Mouse (Mus musculus): ENCODE measurements around the gene Zscan22. TPM values are rescaled to one million over a fixed set of nuclear protein-coding genes. Genes with fewer than 3 reads are reported as not detected.
"Not testable (repeated sequence)": the region's sequence is repeated elsewhere in the genome, so short reads cannot be mapped to it uniquely, and the experiment has no call there.

The Zscan22 gene
- polyA plus RNA-seq (2015; fragmentation: Nextera tagmentation; extraction: Ambion mirVana): 4.0 and 4.4 TPM in 2 replicates

DNA sequence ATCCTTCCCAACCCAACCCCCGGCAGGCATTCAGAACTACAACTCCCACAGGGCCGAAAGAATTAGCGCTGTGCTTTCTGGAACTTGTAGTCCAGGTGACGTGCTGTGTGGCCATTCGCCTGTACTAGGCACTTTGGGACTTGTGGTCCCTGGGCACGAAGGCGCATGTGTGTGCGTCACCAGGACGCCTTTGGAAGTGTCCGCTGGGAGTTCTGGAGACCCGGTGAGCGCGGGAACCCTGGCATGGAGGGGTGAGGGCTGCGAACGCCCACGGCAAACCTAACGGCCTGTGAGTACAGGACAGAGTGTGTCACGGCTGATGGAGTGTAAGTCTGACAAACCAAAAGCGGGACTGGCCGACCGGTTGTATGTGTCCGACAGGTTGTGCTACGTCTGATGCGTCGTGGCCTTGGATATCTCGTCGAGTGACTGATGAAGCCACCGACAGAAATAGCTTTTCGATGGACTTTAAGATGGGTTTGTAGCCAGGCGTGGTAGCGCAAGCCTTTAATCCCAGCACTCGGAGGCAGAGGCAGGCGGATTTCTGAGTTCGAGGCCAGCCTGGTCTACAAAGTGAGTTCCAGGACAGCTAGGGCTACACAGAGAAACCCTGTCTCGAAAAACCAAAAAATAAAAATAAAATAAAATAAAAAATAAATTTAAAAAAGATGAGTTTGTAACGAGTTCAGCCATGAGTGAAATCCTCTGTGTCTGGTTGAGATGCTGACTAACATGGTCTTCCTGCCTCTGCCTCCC, at the start of gene Zscan22:
TSS of gene Zscan22 (plus strand) at position 161 of the 756 bp plus-strand sequence.
- peak within 1 kb of the TSS; percentile 51 for H3K9ac ChIP-seq (ENCODE audit: low read depth, low read length)
- ATAC-seq: peak; percentile 100
- no peaks in the 10 kb centered on the region for H3K27me3 ChIP-seq (replicated peaks; ENCODE audit: control insufficient read depth, insufficient read depth, low read length)
- peak within 1 kb of the TSS; percentile 62 for H3K4me2 ChIP-seq (replicated peaks; ENCODE audit: low read depth)
- no peak for TF ChIP-seq CTCF (IDR thresholded peaks at IDR 0.05; ENCODE audit: low read depth)
- no peak within 1 kb of the TSS for H3K27ac ChIP-seq (ENCODE audit: low read depth, low read length)
- peaks cover 5% of the 10 kb centered on the region; the same call in 1 of the 2 replicates for H3K4me1 ChIP-seq (replicated peaks; ENCODE audit: control insufficient read depth, insufficient read depth, low read length)
- no peaks in the 10 kb centered on the region for H3K9me3 ChIP-seq (ENCODE audit: control insufficient read depth)
- peak within 1 kb of the TSS; percentile 55 for H3K4me3 ChIP-seq (ENCODE audit: low read depth, low read length)
- H3K36me3 ChIP-seq (ENCODE audit: control insufficient read depth, insufficient read depth): no peaks in the 10 kb centered on the region
- 5% methylated on average over 36 of the region's 36 CpGs for WGBS

- Histone ChIP-seq H3K4me1 (replicated peaks; ENCODE audit: control insufficient read depth, insufficient read depth, low read length) (no peaks in the 10 kb centered on the region), H3K9me3 (ENCODE audit: control insufficient read depth) (no peaks in the 10 kb centered on the region), H3K4me2 (replicated peaks; ENCODE audit: low read depth) (no peak overlapping the region), H3K4me3 (ENCODE audit: low read depth, low read length) (no peak overlapping the region), H3K36me3 (ENCODE audit: control insufficient read depth, insufficient read depth) (no peaks in the 10 kb centered on the region), H3K27me3 (replicated peaks; ENCODE audit: control insufficient read depth, insufficient read depth, low read length) (no peaks in the 10 kb centered on the region), H3K27ac (ENCODE audit: low read depth, low read length) (no peak overlapping the region), H3K9ac (ENCODE audit: low read depth, low read length) (no peak overlapping the region)
- no peak for ATAC-seq
- 19% methylated on average over 3 of the region's 3 CpGs for WGBS
- peak; percentile 67 for TF ChIP-seq CTCF (IDR thresholded peaks at IDR 0.05; ENCODE audit: low read depth)
Measured at GRCm38 (mm10) chr7:12874301-12874700, 23.3 kb upstream of the Zscan22 start.

- ATAC-seq: no peak
- H3K9me3 ChIP-seq (ENCODE audit: control insufficient read depth): no peaks in the 10 kb centered on the region
- H3K36me3 ChIP-seq (ENCODE audit: control insufficient read depth, insufficient read depth): no peaks in the 10 kb centered on the region
- H3K27me3 ChIP-seq (replicated peaks; ENCODE audit: control insufficient read depth, insufficient read depth, low read length): no peaks in the 10 kb centered on the region
- no peak overlapping the region for H3K4me2 ChIP-seq (replicated peaks; ENCODE audit: low read depth)
- H3K9ac ChIP-seq (ENCODE audit: low read depth, low read length): no peak overlapping the region
- no peak overlapping the region for H3K4me3 ChIP-seq (ENCODE audit: low read depth, low read length)
- H3K27ac ChIP-seq (ENCODE audit: low read depth, low read length): no peak overlapping the region
- no peak for TF ChIP-seq CTCF (IDR thresholded peaks at IDR 0.05; ENCODE audit: low read depth)
- H3K4me1 ChIP-seq (replicated peaks; ENCODE audit: control insufficient read depth, insufficient read depth, low read length): no peaks in the 10 kb centered on the region; the same call in 1 of the 2 replicates
Measured at GRCm38 (mm10) chr7:12880036-12880435, 17.6 kb upstream of the Zscan22 start.

- not testable (repeated sequence) for H3K36me3 ChIP-seq (ENCODE audit: control insufficient read depth, insufficient read depth); H3K9ac ChIP-seq (ENCODE audit: low read depth, low read length); H3K27ac ChIP-seq (ENCODE audit: low read depth, low read length); ATAC-seq; H3K27me3 ChIP-seq (replicated peaks; ENCODE audit: control insufficient read depth, insufficient read depth, low read length); H3K9me3 ChIP-seq (ENCODE audit: control insufficient read depth); H3K4me1 ChIP-seq (replicated peaks; ENCODE audit: control insufficient read depth, insufficient read depth, low read length)
- WGBS: 43% methylated on average over 8 of the region's 8 CpGs
- H3K4me3 ChIP-seq (ENCODE audit: low read depth, low read length): peak overlapping the region; percentile 65
- H3K4me2 ChIP-seq (replicated peaks; ENCODE audit: low read depth): peak overlapping the region; percentile 82
Measured at GRCm38 (mm10) chr7:12880497-12880896, 17.1 kb upstream of the Zscan22 start.

DNA sequence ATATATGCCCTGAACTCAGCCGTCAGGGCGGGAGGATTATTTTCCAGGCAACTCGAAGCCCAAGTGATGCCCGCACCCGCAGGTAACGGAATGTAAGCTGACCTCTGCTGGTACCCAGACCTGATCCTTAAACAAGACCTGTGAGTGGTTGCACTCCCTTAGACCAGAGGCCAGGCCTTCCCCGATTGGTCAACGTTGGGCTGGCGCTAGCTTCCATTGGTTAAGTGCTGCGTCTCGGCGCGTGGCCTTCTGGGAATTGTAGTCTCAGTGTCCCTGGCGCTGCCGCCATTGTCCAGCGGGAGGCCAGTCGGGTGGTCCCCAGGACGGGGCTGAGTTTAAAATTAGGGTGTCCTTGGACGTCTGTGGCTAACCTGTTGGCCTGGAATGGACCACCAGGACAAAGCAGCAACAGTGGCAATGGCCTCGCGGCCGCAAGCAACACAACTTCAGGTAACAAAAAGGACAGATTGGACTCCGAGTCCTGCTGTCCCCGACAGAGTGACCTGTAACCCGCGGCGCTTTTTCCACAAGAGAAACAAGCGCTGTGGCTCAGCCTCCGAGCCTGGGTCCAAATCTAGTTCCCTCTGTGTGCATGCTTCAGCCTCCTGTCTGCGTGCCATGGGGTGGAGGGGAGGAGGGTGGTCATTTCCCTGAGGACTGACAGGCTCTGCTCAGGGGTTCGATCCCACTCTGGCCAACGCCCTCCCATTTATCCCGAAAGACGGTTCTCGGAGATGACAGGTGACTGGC, 16.5 kb upstream of the Zscan22 start, which contains the start of gene Zfp128:
TSS of gene Zfp128 (plus strand) at position 267 of the 750 bp plus-strand sequence.
- peak within 1 kb of the TSS; percentile 48 for H3K9ac ChIP-seq (ENCODE audit: low read depth, low read length)
- no peak within 1 kb of the TSS for H3K27ac ChIP-seq (ENCODE audit: low read depth, low read length)
- peaks cover 10% of the 10 kb centered on the region; the same call in 1 of the 2 replicates for H3K36me3 ChIP-seq (ENCODE audit: control insufficient read depth, insufficient read depth)
- H3K27me3 ChIP-seq (replicated peaks; ENCODE audit: control insufficient read depth, insufficient read depth, low read length): no peaks in the 10 kb centered on the region
- H3K9me3 ChIP-seq (ENCODE audit: control insufficient read depth): no peaks in the 10 kb centered on the region
- WGBS: 2% methylated on average over 35 of the region's 35 CpGs
- H3K4me1 ChIP-seq (replicated peaks; ENCODE audit: control insufficient read depth, insufficient read depth, low read length): no peaks in the 10 kb centered on the region; the same call in 1 of the 2 replicates
- peak; percentile 99 for ATAC-seq
- peak within 1 kb of the TSS; percentile 82 for H3K4me2 ChIP-seq (replicated peaks; ENCODE audit: low read depth)
- peak within 1 kb of the TSS; percentile 65 for H3K4me3 ChIP-seq (ENCODE audit: low read depth, low read length)
- TF ChIP-seq CTCF (IDR thresholded peaks at IDR 0.05; ENCODE audit: low read depth): peak; percentile 26; the same call in 1 of the 2 replicates

GRCm38 (mm10) chr7:12886563-12887266, 10.9 kb upstream of the Zscan22 start:
- Histone ChIP-seq H3K4me2 (replicated peaks; ENCODE audit: low read depth) (no peak overlapping the region), H3K9ac (ENCODE audit: low read depth, low read length) (no peak overlapping the region), H3K36me3 (ENCODE audit: control insufficient read depth, insufficient read depth) (peaks cover 39% of the 10 kb centered on the region; the same call in 1 of the 2 replicates), H3K27me3 (replicated peaks; ENCODE audit: control insufficient read depth, insufficient read depth, low read length) (no peaks in the 10 kb centered on the region), H3K4me1 (replicated peaks; ENCODE audit: control insufficient read depth, insufficient read depth, low read length) (no peaks in the 10 kb centered on the region; the same call in 1 of the 2 replicates), H3K4me3 (ENCODE audit: low read depth, low read length) (no peak overlapping the region), H3K9me3 (ENCODE audit: control insufficient read depth) (no peaks in the 10 kb centered on the region), H3K27ac (ENCODE audit: low read depth, low read length) (no peak overlapping the region)
- TF ChIP-seq CTCF (IDR thresholded peaks at IDR 0.05; ENCODE audit: low read depth): no peak
- WGBS: 93% methylated on average over 12 of the region's 12 CpGs
- ATAC-seq: no peak
